In the genomic region with DNA sequence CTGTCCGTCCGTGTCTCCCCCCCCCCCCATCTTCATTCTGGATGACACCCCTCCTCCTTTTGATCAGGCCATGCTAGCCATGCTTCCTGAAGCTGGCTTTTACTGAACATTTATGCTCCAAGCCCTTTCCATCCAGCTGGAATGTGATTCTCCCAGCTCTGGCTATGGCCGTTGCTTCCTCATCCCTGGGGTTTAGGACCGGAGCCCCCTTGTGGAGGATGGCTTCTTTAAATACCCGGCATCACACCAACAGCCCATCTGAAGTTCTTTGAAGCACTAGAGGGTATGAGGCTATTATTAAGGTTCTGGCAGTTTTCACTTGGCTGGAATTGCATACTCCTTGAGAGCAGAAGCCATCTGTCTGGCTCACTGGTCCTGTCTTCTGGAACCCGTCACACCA, we compare ENCODE assay signal across 15 mouse cellular contexts. TPM values are rescaled to one million over a fixed set of nuclear protein-coding genes. Genes with fewer than 3 reads are reported as not detected.
DNase-seq lines count a peak whose midpoint lies in the region; ATAC-seq and TF ChIP-seq lines count a peak whose summit lies in the region.
"Had no signal": no experiment of that assay in that cellular context is flagged by ENCODE, and none has a peak within 500 bp of the region (broad histone marks: within the 10 kb centered on the region; RNA-seq: fewer than 3 reads in every experiment).

No protein-coding gene starts in this region.

- DNase-seq in gastrocnemius, adult 2 months, result no peak
- no peak for DNase-seq in gastrocnemius, adult 8-10 months (ENCODE audit: low spot score in 2 of 2)
- DNase-seq in layer of hippocampus, adult 2 months (ENCODE audit: low spot score in 2 of 2), result peak in 1 of 2 experiments; percentile 4
- no peak for DNase-seq in layer of hippocampus, adult 9-10 months (ENCODE audit: low spot score)
- DNase-seq in 3T3-L1 (ENCODE audit: low read depth, low spot score) (peak; percentile 37), NIH3T3 (ENCODE audit: low read depth) (peak; percentile 68)
- no peak for DNase-seq in thymus, postnatal 10 days (ENCODE audit: low spot score in 2 of 2)
- DNase-seq: right cerebral cortex, postnatal 14 days had no signal

- no peak overlapping the region for H3K27ac ChIP-seq in gastrocnemius, adult 2 months
- no peak overlapping the region for H3K27ac ChIP-seq in layer of hippocampus, adult 2 months
- H3K27ac ChIP-seq: neural tube, embryonic 12.5 days had no signal

- intact Hi-C loops in gastrocnemius, adult 2 months (cut with DNase I), result no loop called here

- no peak for ATAC-seq in granulocyte monocyte progenitor cell, adult 5-6 weeks (replicated peaks; ENCODE audit: poor library complexity, severe bottlenecking)
- ATAC-seq: activated CD4-positive, CD25-positive, alpha-beta regulatory T cell, adult 4 months; hindbrain, embryonic 16.5 days had no signal

- TF ChIP-seq CTCF in gastrocnemius, adult 2 months (IDR thresholded peaks at IDR 0.05), result peak; percentile 29; the same call in 1 of the 2 replicates
- TF ChIP-seq CTCF in layer of hippocampus, adult 2 months (conservative IDR thresholded peaks at IDR 0.05), result peak; percentile 62

- H3K4me3 ChIP-seq in gastrocnemius, adult 2 months, result no peak overlapping the region
- no peak overlapping the region for H3K4me3 ChIP-seq in layer of hippocampus, adult 2 months
- H3K4me3 ChIP-seq: neural tube, embryonic 12.5 days had no signal

RNA-seq across cellular contexts. Expression of a gene that starts 10.1 kb away (rescaled TPM):
- not detected for total RNA-seq in gastrocnemius, adult 2 months (2021)
- total RNA-seq in gastrocnemius, adult 8-10 months (2022), result not detected
- total RNA-seq in layer of hippocampus, adult 2 months (2021), result not detected
- total RNA-seq in granulocyte monocyte progenitor cell, adult 5-6 weeks (2014; fragmentation: Nextera tagmentation), result 0.21 and 0.67 TPM in 2 replicates
- 0.39 TPM in 1 of 2 replicates, not detected in the other for total RNA-seq in granulocyte monocyte progenitor cell, adult 5-6 weeks (2017)
- total RNA-seq: layer of hippocampus, adult 18-20 months had no signal

RNA-seq across cellular contexts. Expression of a gene that starts 17.7 kb away (rescaled TPM):
- not detected for total RNA-seq in gastrocnemius, adult 2 months (2021)
- total RNA-seq in gastrocnemius, adult 8-10 months (2022), result not detected
- under 1 TPM; 0.46 to 0.69 TPM for total RNA-seq in layer of hippocampus, adult 2 months (2021)
- total RNA-seq in granulocyte monocyte progenitor cell, adult 5-6 weeks (2014; fragmentation: Nextera tagmentation), result not detected in 2 replicates
- not detected in 2 replicates for total RNA-seq in granulocyte monocyte progenitor cell, adult 5-6 weeks (2017)
- total RNA-seq: heart, adult 18-20 months; liver, adult 2 months had no signal

RNA-seq across cellular contexts. Expression of a gene that starts 26.6 kb away (rescaled TPM):
- total RNA-seq in gastrocnemius, adult 2 months (2021), result not detected
- not detected for total RNA-seq in gastrocnemius, adult 8-10 months (2022)
- total RNA-seq in layer of hippocampus, adult 2 months (2021), result not detected
- total RNA-seq in granulocyte monocyte progenitor cell, adult 5-6 weeks (2014; fragmentation: Nextera tagmentation), result not detected in 2 replicates
- not detected in 2 replicates for total RNA-seq in granulocyte monocyte progenitor cell, adult 5-6 weeks (2017)
- total RNA-seq: heart, adult 18-20 months; layer of hippocampus, adult 18-20 months; liver, adult 2 months had no signal

RNA-seq across cellular contexts. Expression of a gene that starts 42.6 kb away (rescaled TPM):
- not detected for total RNA-seq in gastrocnemius, adult 2 months (2021)
- total RNA-seq in gastrocnemius, adult 8-10 months (2022), result not detected
- not detected for total RNA-seq in layer of hippocampus, adult 2 months (2021)
- not detected in 2 replicates for total RNA-seq in granulocyte monocyte progenitor cell, adult 5-6 weeks (2014; fragmentation: Nextera tagmentation)
- total RNA-seq in granulocyte monocyte progenitor cell, adult 5-6 weeks (2017), result not detected in 2 replicates
- total RNA-seq: heart, adult 18-20 months; layer of hippocampus, adult 18-20 months; liver, adult 2 months had no signal

RNA-seq across cellular contexts. Expression of a gene that starts 50.9 kb away (rescaled TPM):
- total RNA-seq in gastrocnemius, adult 2 months (2021), result 1 to 10 TPM; 1.6 to 2.5 TPM
- 1 to 10 TPM; 1.1 to 3.4 (median 2.5) TPM for total RNA-seq in gastrocnemius, adult 8-10 months (2022)
- under 1 TPM; 0.12 to 0.18 TPM for total RNA-seq in layer of hippocampus, adult 2 months (2021)
- total RNA-seq in granulocyte monocyte progenitor cell, adult 5-6 weeks (2014; fragmentation: Nextera tagmentation), result 3.2 and 4.2 TPM in 2 replicates
- 1.2 and 1.3 TPM in 2 replicates for total RNA-seq in granulocyte monocyte progenitor cell, adult 5-6 weeks (2017)

Comparison
In these comparisons a context has a peak if more than half of its experiments do, and no peak if none do; other contexts are left out.
1. DNase-seq: peak in 3T3-L1 (single experiment) and NIH3T3 (single experiment); none in gastrocnemius, adult 2 months (single experiment), gastrocnemius, adult 8-10 months (0 of 2), layer of hippocampus, adult 9-10 months (single experiment) and thymus, postnatal 10 days (0 of 2).